Mouse (Mus musculus): ENCODE results near the gene Rasal3. TPM values are rescaled to one million over a fixed set of nuclear protein-coding genes. Genes with fewer than 3 reads are reported as not detected.

Gene Rasal3
- polyA plus RNA-seq, 1 experiment from 2014 or later: 2.1 TPM

DNA sequence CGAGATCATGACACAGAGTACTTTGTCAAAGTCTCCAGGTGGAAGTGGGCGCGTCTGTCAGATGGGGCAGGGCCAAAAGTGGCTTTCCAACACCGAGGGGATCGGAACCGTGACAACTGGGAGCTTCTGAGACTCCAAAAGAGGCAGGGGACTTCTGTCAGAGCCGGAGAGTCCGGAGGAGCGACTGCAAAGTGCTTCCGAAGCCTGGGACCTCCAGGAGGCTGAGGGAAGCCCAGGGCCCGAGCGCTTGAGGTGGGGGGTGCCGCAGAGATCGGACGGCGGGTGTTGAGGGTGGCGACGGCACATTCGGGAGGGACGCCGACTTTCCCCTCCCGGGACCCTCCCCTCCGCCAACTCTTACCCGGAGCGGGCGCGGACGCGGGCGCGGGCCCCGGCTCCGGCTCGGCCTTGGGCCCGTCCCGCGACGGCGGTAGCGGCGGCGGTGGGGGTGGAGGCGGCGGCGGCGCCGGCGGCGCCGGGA, 39.5 kb downstream of the Rasal3 start:
- under 1% methylated on average over 23 of the region's 50 CpGs for WGBS
- Histone ChIP-seq H3K4me2 (peak overlapping the region; percentile 72), H3K27me3 (no peaks in the 10 kb centered on the region), H3K27ac (peak overlapping the region; percentile 81), H3K36me3 (peaks cover 35% of the 10 kb centered on the region), H3K9ac (peak overlapping the region; percentile 94), H3K9me3 (no peaks in the 10 kb centered on the region), H3K4me1 (peaks cover 32% of the 10 kb centered on the region), H3K4me3 (peak overlapping the region; percentile 94)
- 0 out of 2 replicates have a peak, but pooled peaks have one; percentile 20 for ATAC-seq (ENCODE audit: insufficient number of reproducible peaks, low FRiP score, low TSS enrichment, low read depth)

DNA sequence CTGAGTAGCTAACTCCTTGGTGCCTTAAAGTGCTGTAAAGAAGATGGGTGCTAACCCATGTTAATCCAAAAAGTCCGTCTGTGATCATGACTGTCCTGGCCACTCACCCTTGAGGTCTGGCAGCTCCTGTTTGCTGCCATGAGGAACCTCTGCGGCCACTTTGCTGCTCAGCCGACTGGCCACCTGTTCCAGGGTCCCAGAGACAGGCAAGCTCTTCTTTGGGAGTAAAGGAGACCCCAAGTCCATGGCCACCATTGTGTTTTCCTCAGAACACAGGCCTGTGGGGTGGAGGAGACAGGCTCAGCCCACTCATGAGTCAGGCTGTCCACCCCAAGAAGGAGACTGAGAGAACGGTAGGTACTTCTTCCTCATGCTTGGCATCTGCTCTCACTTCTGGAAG, 40.7 kb downstream of the Rasal3 start:
- 80% methylated on average over 4 of the region's 4 CpGs for WGBS
- Histone ChIP-seq H3K9me3 (no peaks in the 10 kb centered on the region), H3K27me3 (no peaks in the 10 kb centered on the region), H3K4me2 (peak overlapping the region; percentile 72), H3K36me3 (peaks cover 47% of the 10 kb centered on the region), H3K4me3 (0 out of 2 replicates have a peak overlapping the region, but pooled peaks have one; percentile 2), H3K4me1 (peaks cover 31% of the 10 kb centered on the region), H3K27ac (no peak overlapping the region), H3K9ac (no peak overlapping the region)
- ATAC-seq (ENCODE audit: insufficient number of reproducible peaks, low FRiP score, low TSS enrichment, low read depth): no peak

- Histone ChIP-seq H3K9me3 (no peaks in the 10 kb centered on the region), H3K4me2 (no peak overlapping the region), H3K4me1 (peaks cover 27% of the 10 kb centered on the region), H3K27ac (no peak overlapping the region), H3K36me3 (peaks cover 70% of the 10 kb centered on the region), H3K9ac (no peak overlapping the region), H3K27me3 (no peaks in the 10 kb centered on the region), H3K4me3 (no peak overlapping the region)
- ATAC-seq (ENCODE audit: insufficient number of reproducible peaks, low FRiP score, low TSS enrichment, low read depth): 0 out of 2 replicates have a peak, but pooled peaks have one; percentile 5
- 87% methylated on average over 16 of the region's 18 CpGs for WGBS
Measured at GRCm38 (mm10) chr17:32359928-32360327, 43.5 kb downstream of the Rasal3 start.

GRCm38 (mm10) chr17:32358943-32359340, 44.4 kb downstream of the Rasal3 start:
- Histone ChIP-seq H3K4me3 (no peak overlapping the region), H3K9ac (no peak overlapping the region), H3K36me3 (peaks cover 79% of the 10 kb centered on the region), H3K27me3 (no peaks in the 10 kb centered on the region), H3K4me2 (no peak overlapping the region), H3K27ac (no peak overlapping the region), H3K9me3 (no peaks in the 10 kb centered on the region), H3K4me1 (peaks cover 26% of the 10 kb centered on the region)
- ATAC-seq (ENCODE audit: insufficient number of reproducible peaks, low FRiP score, low TSS enrichment, low read depth): no peak
- 90% methylated on average over 6 of the region's 6 CpGs for WGBS

DNA sequence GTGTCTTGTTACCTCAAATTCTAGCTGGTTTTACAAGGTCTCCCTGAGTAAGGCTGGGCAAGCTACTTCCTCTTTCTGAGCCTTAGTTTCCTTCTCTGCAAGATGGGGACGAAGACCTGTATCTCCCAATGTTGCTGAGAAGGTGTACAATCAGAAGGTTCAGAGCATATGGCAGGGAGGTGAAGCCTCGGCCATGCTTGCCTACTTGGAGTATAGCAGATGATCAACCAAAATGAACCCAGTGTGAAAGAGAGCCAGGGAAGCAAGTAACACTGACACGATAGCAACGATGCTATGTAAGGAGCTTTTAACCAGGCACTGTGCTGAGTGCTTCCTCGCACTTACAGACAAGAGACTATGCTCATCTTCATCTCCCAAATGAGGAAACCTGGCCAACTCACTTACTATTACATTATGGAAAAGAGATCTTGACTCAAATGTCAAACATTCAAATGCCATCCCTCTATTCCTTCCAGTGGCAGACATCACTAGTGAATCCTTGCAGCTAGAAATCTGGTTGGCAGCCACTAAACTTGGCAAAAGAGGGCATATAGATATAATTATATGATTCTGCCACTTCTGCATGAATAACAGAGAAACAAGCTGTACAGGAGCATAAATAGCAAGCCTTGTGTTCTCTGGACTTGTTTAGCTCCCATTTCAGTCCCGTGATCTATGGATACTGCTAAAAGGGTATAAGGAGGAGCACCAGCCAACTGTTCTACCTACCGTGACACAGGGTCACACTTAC, 45.0 kb downstream of the Rasal3 start:
- ATAC-seq (ENCODE audit: insufficient number of reproducible peaks, low FRiP score, low TSS enrichment, low read depth): no peak
- no peak overlapping the region for H3K9ac ChIP-seq
- H3K4me3 ChIP-seq: no peak overlapping the region
- H3K36me3 ChIP-seq: peaks cover 82% of the 10 kb centered on the region
- H3K4me2 ChIP-seq: no peak overlapping the region
- no peaks in the 10 kb centered on the region for H3K27me3 ChIP-seq
- H3K27ac ChIP-seq: no peak overlapping the region
- peaks cover 24% of the 10 kb centered on the region for H3K4me1 ChIP-seq
- no peaks in the 10 kb centered on the region for H3K9me3 ChIP-seq
- WGBS: 91% methylated on average over 7 of the region's 7 CpGs

DNA sequence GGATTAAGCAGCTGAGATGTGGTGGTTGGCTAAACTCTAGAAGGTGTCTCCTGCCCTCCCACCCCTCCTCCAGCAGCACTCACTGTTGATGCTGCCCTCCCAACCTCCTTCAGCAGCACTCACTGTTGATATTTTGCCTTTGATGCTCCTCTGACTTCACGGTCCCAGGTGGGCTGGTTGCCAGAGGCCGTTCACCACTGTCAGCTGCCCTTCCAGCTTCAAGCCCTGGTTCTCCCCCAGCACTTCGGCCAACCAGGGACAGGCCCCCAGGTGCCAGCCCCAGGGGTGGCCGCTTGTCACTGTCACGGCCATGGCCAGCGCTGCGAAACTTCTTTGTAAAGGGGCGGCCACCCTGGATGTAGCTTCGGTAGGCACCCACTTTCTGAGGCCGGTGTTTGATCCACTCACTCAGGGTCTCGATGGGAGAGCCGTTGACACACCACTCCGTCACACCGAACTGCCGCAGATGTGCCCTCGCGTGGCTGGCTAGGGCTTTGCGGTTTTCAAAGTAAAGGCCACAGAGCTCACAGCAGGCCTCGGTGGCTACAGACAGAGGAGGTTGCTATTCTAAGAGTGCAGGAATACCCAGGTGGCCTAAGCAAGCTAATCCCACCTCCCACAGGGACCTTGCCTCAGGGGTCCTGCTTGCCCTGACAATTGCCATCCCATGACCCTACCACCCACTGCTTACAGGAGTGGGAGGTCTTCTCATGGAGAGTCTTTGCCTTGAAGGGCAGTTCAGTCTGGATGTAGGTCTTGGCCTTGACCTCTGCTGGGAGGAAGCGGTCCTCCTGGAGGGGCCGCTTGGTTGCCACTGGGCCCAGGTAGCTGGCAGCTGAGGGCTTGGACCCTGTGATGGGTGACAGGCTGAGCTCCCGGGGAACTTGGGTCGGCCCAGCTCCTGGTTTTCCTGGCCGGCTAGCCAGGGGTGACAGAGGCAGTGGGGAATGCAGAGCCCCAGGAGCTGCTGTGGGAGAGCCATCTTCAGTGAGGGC, 46.3 kb downstream of the Rasal3 start:
- no peak for ATAC-seq (ENCODE audit: insufficient number of reproducible peaks, low FRiP score, low TSS enrichment, low read depth)
- H3K4me3 ChIP-seq: no peak overlapping the region
- no peaks in the 10 kb centered on the region for H3K27me3 ChIP-seq
- peaks cover 14% of the 10 kb centered on the region for H3K4me1 ChIP-seq
- H3K27ac ChIP-seq: no peak overlapping the region
- H3K9me3 ChIP-seq: no peaks in the 10 kb centered on the region
- WGBS: 90% methylated on average over 24 of the region's 24 CpGs
- H3K4me2 ChIP-seq: no peak overlapping the region
- H3K36me3 ChIP-seq: peaks cover 82% of the 10 kb centered on the region
- no peak overlapping the region for H3K9ac ChIP-seq

- 93% methylated on average over 9 of the region's 9 CpGs for WGBS
- H3K4me1 ChIP-seq: peaks cover 8% of the 10 kb centered on the region
- peaks cover 75% of the 10 kb centered on the region for H3K36me3 ChIP-seq
- ATAC-seq (ENCODE audit: insufficient number of reproducible peaks, low FRiP score, low TSS enrichment, low read depth): no peak
- no peaks in the 10 kb centered on the region for H3K9me3 ChIP-seq
- no peak overlapping the region for H3K27ac ChIP-seq
- no peak overlapping the region for H3K4me2 ChIP-seq
- no peak overlapping the region for H3K9ac ChIP-seq
- H3K27me3 ChIP-seq: no peaks in the 10 kb centered on the region
- no peak overlapping the region for H3K4me3 ChIP-seq
Measured at GRCm38 (mm10) chr17:32356281-32356680, 47.1 kb downstream of the Rasal3 start.

GRCm38 (mm10) chr17:32355031-32355430, 48.4 kb downstream of the Rasal3 start:
- Histone ChIP-seq H3K4me2 (no peak overlapping the region), H3K4me1 (peaks cover 6% of the 10 kb centered on the region), H3K9ac (no peak overlapping the region), H3K9me3 (no peaks in the 10 kb centered on the region), H3K36me3 (peaks cover 63% of the 10 kb centered on the region), H3K27me3 (no peaks in the 10 kb centered on the region), H3K4me3 (no peak overlapping the region), H3K27ac (no peak overlapping the region)
- WGBS: 94% methylated on average over 6 of the region's 6 CpGs
- no peak for ATAC-seq (ENCODE audit: insufficient number of reproducible peaks, low FRiP score, low TSS enrichment, low read depth)

DNA sequence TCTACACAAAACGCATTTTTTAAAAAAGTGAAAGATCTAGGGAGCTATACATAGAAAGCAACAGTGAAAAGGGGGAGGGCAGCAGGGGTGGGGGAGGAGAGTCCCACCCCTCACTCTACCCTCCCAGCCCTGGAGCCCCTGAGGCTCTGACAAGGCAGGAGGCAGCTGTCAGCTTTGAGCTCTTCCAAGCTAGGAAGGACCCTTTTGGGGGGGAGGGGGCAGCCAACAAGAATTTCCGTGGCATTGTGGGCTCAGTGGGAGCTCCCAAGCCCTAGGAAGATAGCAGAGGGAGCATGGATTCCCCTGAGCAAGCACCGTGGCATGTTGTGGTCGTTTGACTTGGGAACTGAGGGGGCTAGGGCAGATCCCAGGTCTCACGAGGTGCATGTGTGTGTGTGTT, 49.2 kb downstream of the Rasal3 start:
- Histone ChIP-seq H3K9me3 (no peaks in the 10 kb centered on the region), H3K9ac (no peak overlapping the region), H3K4me2 (no peak overlapping the region), H3K27me3 (no peaks in the 10 kb centered on the region), H3K36me3 (peaks cover 55% of the 10 kb centered on the region), H3K4me3 (no peak overlapping the region), H3K4me1 (peaks cover 12% of the 10 kb centered on the region), H3K27ac (peak overlapping the region; percentile 27)
- 66% methylated on average over 5 of the region's 5 CpGs for whole genome bisulfite sequencing
- ATAC-seq (ENCODE audit: insufficient number of reproducible peaks, low FRiP score, low TSS enrichment, low read depth): no peak

- Histone ChIP-seq H3K4me1 (peaks cover 18% of the 10 kb centered on the region), H3K9ac (no peak overlapping the region), H3K27ac (peak overlapping the region; percentile 27; the same call in 1 of the 2 replicates), H3K4me2 (no peak overlapping the region), H3K36me3 (peaks cover 50% of the 10 kb centered on the region), H3K4me3 (no peak overlapping the region), H3K9me3 (no peaks in the 10 kb centered on the region), H3K27me3 (no peaks in the 10 kb centered on the region)
- ATAC-seq (ENCODE audit: insufficient number of reproducible peaks, low FRiP score, low TSS enrichment, low read depth): no peak
- WGBS: 60% methylated on average over 4 of the region's 4 CpGs
Measured at GRCm38 (mm10) chr17:32353696-32354095, 49.7 kb downstream of the Rasal3 start.

DNA sequence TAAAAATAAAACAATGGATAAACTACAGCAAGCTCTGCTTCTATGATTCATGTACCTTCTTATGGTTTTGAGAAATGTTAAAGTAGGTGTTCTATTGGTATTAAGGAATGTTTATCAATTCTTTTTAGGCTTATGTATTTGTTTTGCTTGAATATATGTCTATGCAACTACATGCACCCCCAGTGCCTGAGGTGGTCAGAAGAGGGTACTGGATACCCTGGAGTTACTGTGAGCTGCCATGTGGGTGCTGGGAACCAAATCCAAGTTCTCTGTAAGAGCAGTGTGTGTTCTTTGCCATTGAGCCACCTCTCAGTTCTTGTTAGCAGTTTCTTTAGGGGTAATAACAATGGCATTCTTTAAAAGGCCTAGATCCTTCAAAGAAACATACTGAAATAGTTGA, 51.7 kb downstream of the Rasal3 start:
- H3K4me3 ChIP-seq: no peak overlapping the region
- no peak for ATAC-seq (ENCODE audit: insufficient number of reproducible peaks, low FRiP score, low TSS enrichment, low read depth)
- peaks cover 21% of the 10 kb centered on the region for H3K4me1 ChIP-seq
- no peak overlapping the region for H3K27ac ChIP-seq
- H3K36me3 ChIP-seq: peaks cover 30% of the 10 kb centered on the region
- H3K9me3 ChIP-seq: no peaks in the 10 kb centered on the region
- H3K27me3 ChIP-seq: no peaks in the 10 kb centered on the region
- no peak overlapping the region for H3K4me2 ChIP-seq
- H3K9ac ChIP-seq: no peak overlapping the region

- Histone ChIP-seq H3K4me1 (peaks cover 21% of the 10 kb centered on the region), H3K4me2 (peak overlapping the region; percentile 68), H3K27me3 (no peaks in the 10 kb centered on the region), H3K9me3 (no peaks in the 10 kb centered on the region), H3K36me3 (peaks cover 26% of the 10 kb centered on the region), H3K9ac (no peak overlapping the region), H3K4me3 (peak overlapping the region; percentile 95; the same call in 1 of the 2 replicates), H3K27ac (no peak overlapping the region)
- WGBS: 66% methylated on average over 3 of the region's 3 CpGs
- no peak for ATAC-seq (ENCODE audit: insufficient number of reproducible peaks, low FRiP score, low TSS enrichment, low read depth)
Measured at GRCm38 (mm10) chr17:32351269-32351668, 52.1 kb downstream of the Rasal3 start.
